Mouse (Mus musculus) neural tube, embryonic 15.5 days (tissue): ENCODE measurements around the gene Trarg1. TPM values are rescaled to one million over a fixed set of nuclear protein-coding genes. Genes with fewer than 3 reads are reported as not detected.
A peak's percentile ranks its signal among the peaks of the same experiment; 100 is the strongest.

Experiments used
- ATAC-seq: fragments of 200-750 bp; cut with Nextera tagmentation; 2 replicates; pipeline ENCODE4 v1.8.0; 2017; ENCODE audit warnings: mild to moderate bottlenecking, moderate TSS enrichment, moderate library complexity; ENCODE audit not compliant: low FRiP score
- H3K27ac ChIP-seq: fragments of 300-500 bp; sonication (generic); replicated peaks from 2 replicates; pipeline ENCODE4 v1.5.1; 2015; ENCODE audit warnings: mild to moderate bottlenecking, inconsistent platforms
- H3K27me3 ChIP-seq: fragments of 300-500 bp; sonication (generic); replicated peaks from 2 replicates; pipeline ENCODE4 v1.6.1; 2015; ENCODE audit warnings: inconsistent platforms
- H3K36me3 ChIP-seq: fragments of 300-500 bp; sonication (generic); 2 replicates; pipeline ENCODE4 v1.6.1; 2015; ENCODE audit warnings: inconsistent platforms
- H3K4me1 ChIP-seq: fragments of 300-500 bp; sonication (generic); 2 replicates; pipeline ENCODE4 v1.6.1; 2015; ENCODE audit warnings: inconsistent platforms
- H3K4me2 ChIP-seq: fragments of 300-500 bp; sonication (generic); 2 replicates; pipeline ENCODE4 v1.6.1; 2015; ENCODE audit warnings: inconsistent platforms, mild to moderate bottlenecking, moderate library complexity
- H3K4me3 ChIP-seq: fragments of 300-500 bp; sonication (generic); replicated peaks from 2 replicates; pipeline ENCODE4 v1.5.1; 2015; ENCODE audit warnings: mild to moderate bottlenecking, inconsistent platforms
- H3K9ac ChIP-seq: fragments of 300-500 bp; sonication (generic); replicated peaks from 2 replicates; pipeline ENCODE4 v1.6.1; 2015; ENCODE audit warnings: mild to moderate bottlenecking, inconsistent platforms
- H3K9me3 ChIP-seq: fragments of 300-500 bp; sonication (generic); replicated peaks from 2 replicates; pipeline ENCODE4 v1.6.1; 2016; ENCODE audit warnings: inconsistent platforms
- WGBS: fragments of 180-500 bp; shearing (Covaris S2); methylation state at CpG from one replicate; pipeline ENCODE4 v1.1.7; 2015; ENCODE audit warnings: mixed read lengths; 5-methylcytosine and 5-hydroxymethylcytosine counted together
- polyA plus RNA-seq: library from polyadenylated mRNA; unstranded; fragments of >200 nt; fragmentation: Nextera tagmentation; extraction: Ambion mirVana; gene quantifications from 2 replicates; pipeline ENCODE4 v1.2.1, GENCODE M21; 2015

The Trarg1 gene
- polyA plus RNA-seq, 1 experiment from 2014 or later = 7.7 TPM

DNA sequence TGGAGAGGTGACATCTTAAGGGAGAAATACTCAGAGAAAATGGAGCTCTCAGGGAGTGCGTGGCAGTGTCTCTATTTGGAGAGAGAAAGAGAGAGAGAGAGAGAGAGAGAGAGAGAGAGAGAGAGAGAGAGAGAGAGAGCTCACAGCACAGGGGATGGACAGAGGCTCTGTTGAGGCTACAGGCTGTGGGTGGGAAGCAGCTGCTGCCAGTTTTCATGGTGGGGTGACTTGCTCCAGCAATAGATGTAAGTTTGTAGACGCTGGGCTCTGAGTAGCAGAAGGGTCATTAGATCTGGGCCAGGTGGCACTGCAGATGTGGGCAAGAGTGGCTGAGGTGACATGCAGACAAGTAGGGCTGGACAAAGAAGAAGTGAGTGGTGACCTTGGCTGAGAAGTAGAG lies 6.0 kb downstream of the Trarg1 start:
- H3K4me3 ChIP-seq = no peak overlapping the region
- H3K27me3 ChIP-seq = no peaks in the 10 kb centered on the region
- H3K9me3 ChIP-seq = no peaks in the 10 kb centered on the region
- no peak for ATAC-seq
- H3K9ac ChIP-seq = no peak overlapping the region
- no peak overlapping the region for H3K27ac ChIP-seq
- H3K4me2 ChIP-seq = no peak overlapping the region
- H3K36me3 ChIP-seq = no peaks in the 10 kb centered on the region
- 61% methylated on average over 2 of the region's 2 CpGs for WGBS
- H3K4me1 ChIP-seq = no peaks in the 10 kb centered on the region

DNA sequence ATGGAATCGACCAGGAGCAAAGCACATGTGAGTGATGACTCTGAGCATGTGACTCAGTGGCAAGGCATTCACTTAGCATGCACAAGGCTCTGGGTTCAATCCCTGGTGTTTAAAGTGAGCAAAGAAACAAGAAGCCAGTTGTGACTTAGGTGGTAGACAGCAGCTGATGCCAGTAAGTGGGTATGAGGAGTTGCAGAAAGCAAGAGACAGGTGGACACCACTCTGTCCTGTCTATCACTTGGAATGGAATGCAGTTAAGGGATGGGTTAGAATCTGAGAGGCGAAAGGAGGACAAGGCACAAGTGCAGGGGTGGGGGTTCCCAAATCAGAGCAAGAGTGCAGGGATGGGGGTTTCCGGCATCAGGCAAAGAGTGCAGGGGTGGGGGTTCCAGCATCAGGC lies 12.5 kb downstream of the Trarg1 start:
- no peak overlapping the region for H3K4me3 ChIP-seq

DNA sequence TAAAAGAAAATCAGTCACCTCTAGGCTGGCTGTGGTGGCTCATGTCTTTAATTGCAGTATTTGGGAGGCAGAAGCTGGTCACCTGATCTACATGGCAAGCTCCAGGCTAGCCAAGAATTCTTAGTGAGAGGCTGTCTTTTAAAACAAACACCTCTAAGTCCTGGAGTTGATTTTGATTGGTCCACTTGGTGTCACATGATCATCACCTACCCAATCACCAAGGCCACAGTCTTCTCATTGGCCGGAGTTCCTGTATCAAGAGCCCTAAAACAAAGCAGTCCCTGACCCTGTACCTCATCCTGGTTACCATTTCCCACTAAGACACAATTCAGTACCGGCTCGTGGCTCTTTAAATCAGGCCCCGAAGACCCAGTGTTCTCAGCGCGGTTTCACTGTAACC lies 16.2 kb downstream of the Trarg1 start:
- H3K27me3 ChIP-seq = no peaks in the 10 kb centered on the region
- H3K4me2 ChIP-seq = no peak overlapping the region
- H3K4me1 ChIP-seq = no peaks in the 10 kb centered on the region
- no peak for ATAC-seq
- H3K27ac ChIP-seq = no peak overlapping the region
- no peak overlapping the region for H3K4me3 ChIP-seq
- H3K36me3 ChIP-seq = no peaks in the 10 kb centered on the region
- H3K9me3 ChIP-seq = no peaks in the 10 kb centered on the region
- WGBS = 70% methylated on average over 6 of the region's 6 CpGs
- H3K9ac ChIP-seq = no peak overlapping the region

More for the DNA sequence above, 12.5 kb downstream of the Trarg1 start:
- H3K27ac ChIP-seq = no peak overlapping the region
- WGBS = 77% methylated on average over 3 of the region's 3 CpGs
- no peak overlapping the region for H3K9ac ChIP-seq
- no peak for ATAC-seq
- no peak overlapping the region for H3K4me2 ChIP-seq
- H3K9me3 ChIP-seq = no peaks in the 10 kb centered on the region
- no peaks in the 10 kb centered on the region for H3K36me3 ChIP-seq
- H3K27me3 ChIP-seq = no peaks in the 10 kb centered on the region
- H3K4me1 ChIP-seq = no peaks in the 10 kb centered on the region

DNA sequence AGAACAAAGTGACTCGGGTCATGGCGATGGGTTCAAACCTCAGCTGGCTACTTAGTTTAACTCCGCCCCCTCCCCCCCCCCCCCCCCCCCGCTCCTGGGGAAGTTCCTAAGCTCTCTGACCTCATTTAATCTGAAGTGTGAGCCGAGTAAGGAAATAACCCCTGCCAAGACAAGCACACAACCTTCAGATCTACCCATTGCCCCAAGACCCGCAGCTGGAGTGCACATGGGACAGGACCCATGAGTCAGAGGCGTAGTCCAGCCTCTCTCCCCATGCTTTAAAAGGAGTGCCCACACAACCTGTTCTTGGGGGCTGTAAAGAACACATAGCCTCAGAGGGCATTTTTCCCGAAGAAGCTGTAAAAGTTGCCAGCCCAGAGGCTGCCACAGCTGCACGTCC lies 20.0 kb downstream of the Trarg1 start:
- 63% methylated on average over 7 of the region's 9 CpGs for WGBS
- no peaks in the 10 kb centered on the region for H3K36me3 ChIP-seq

DNA sequence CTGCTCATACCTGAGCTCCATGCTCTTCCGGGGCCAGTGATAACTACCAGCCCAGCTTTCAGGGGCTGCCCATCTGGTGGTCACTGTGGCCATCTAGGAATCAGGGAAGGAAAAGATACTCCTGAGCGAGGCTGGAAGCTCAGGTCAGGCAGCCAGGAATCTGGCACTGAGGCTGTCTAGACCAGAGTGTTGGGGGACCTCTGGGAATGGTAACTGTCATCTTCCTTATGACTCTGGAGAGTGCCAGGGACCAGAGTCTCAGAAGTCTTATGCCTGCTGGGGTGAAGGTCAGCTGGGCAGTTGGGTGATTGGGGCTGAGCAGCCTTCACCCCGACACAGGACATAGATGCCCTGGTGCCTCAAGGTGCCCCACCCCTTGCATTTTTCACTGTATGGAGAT lies 28.0 kb downstream of the Trarg1 start:
- 91% methylated on average over 3 of the region's 3 CpGs for WGBS
- Histone ChIP-seq H3K4me2 (no peak overlapping the region), H3K9ac (no peak overlapping the region), H3K4me1 (no peaks in the 10 kb centered on the region), H3K9me3 (no peaks in the 10 kb centered on the region), H3K4me3 (no peak overlapping the region), H3K27me3 (no peaks in the 10 kb centered on the region), H3K36me3 (no peaks in the 10 kb centered on the region), H3K27ac (no peak overlapping the region)
- ATAC-seq = no peak

More for the DNA sequence above, 20.0 kb downstream of the Trarg1 start:
- no peak for ATAC-seq
- Histone ChIP-seq H3K4me1 (no peaks in the 10 kb centered on the region), H3K4me3 (no peak overlapping the region), H3K27me3 (no peaks in the 10 kb centered on the region), H3K9me3 (no peaks in the 10 kb centered on the region), H3K27ac (no peak overlapping the region), H3K9ac (no peak overlapping the region), H3K4me2 (peak overlapping the region; percentile 40; the same call in 1 of the 2 replicates)

DNA sequence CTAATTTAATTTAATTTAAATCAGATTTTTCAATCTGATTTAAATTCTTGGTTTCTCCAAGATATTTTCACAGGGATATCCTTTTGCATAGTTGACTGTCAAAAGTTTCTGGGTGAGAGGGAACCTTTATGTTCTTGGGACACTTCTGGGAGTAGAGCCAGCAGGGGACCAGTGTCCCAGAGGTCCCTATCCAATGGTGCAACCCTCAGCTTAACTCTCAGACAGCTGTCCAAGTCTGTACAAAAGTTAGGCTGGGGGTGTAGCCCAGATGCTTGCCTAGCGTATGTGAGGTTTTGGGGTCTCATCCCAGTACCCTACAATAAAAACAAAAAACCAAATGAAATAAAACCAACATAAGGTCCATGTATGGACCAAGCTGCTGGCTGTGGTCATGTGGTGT lies 28.5 kb downstream of the Trarg1 start:
- no peaks in the 10 kb centered on the region for H3K9me3 ChIP-seq
- H3K27ac ChIP-seq = no peak overlapping the region
- no peak overlapping the region for H3K4me3 ChIP-seq
- 97% methylated on average over 1 of the region's 1 CpGs for WGBS
- H3K4me2 ChIP-seq = no peak overlapping the region
- H3K27me3 ChIP-seq = no peaks in the 10 kb centered on the region
- H3K36me3 ChIP-seq = no peaks in the 10 kb centered on the region
- H3K4me1 ChIP-seq = no peaks in the 10 kb centered on the region
- no peak overlapping the region for H3K9ac ChIP-seq
- ATAC-seq = no peak

DNA sequence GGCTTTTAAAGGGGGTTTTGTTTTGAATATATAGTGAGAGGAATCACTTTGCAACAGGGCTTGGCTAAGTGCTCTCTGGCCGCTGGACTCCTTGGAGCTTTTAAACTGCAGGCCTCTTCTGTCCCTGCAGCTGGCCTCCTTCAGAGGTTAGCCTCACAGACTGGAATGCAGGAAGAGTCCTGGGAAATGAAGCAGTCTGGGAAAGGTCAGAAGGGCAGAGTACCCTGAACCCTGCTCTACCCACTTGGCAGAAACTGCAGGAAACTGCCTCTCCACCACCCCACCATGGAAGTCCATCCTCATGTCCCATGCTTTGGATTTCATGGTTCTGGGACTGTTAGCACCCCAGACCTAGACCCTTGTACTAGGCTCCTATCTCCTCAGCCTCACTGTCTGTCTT lies 29.3 kb downstream of the Trarg1 start:
- no peak overlapping the region for H3K4me3 ChIP-seq
- H3K9ac ChIP-seq = no peak overlapping the region
- no peaks in the 10 kb centered on the region for H3K9me3 ChIP-seq
- no peak overlapping the region for H3K27ac ChIP-seq
- no peaks in the 10 kb centered on the region for H3K36me3 ChIP-seq
- ATAC-seq = no peak
- WGBS = 56% methylated on average over 1 of the region's 1 CpGs
- no peaks in the 10 kb centered on the region for H3K27me3 ChIP-seq
- H3K4me2 ChIP-seq = no peak overlapping the region
- no peaks in the 10 kb centered on the region for H3K4me1 ChIP-seq

DNA sequence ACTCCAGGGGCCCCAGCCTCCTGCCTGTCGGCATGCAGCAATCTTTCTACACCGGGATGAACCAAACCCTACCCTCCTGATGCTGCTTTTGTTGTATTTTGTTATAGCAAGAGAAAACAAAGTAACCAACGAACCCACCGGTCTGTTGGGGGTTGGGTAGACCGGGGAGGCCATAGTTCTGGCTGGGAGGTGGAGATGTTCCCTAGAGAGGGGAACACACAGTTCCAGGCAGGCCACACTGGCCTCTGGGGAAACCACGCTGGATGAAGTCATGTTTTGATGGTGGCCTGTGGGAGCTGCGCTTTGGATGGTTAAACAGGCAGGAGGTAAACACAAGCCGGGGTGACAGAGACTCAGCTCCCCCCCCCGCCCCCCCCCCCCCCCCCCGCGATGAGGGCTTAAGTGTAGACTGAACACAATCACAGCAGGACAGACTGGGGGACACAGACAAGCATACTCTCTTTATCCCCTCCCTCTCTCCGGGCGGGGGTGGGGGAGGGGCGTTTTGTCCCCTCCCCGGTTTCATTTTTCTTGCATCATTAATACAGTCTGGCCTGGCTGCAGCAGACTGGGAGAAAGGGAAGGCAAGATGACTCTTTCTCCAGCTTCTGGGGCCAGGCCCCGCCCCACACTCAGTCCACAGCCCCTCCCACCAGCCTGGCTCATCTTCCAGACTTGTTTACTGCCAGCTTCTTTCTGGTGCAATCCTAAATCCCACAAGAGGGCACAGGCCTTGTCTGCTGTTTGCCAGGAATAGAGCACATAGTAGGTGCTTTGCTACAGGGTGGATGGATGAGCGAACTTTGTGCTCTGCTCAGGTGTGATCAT lies 30.2 kb downstream of the Trarg1 start:
- ATAC-seq = no peak
- H3K4me3 ChIP-seq = no peak overlapping the region
- no peak overlapping the region for H3K9ac ChIP-seq
- no peak overlapping the region for H3K4me2 ChIP-seq
- no peaks in the 10 kb centered on the region for H3K4me1 ChIP-seq
- no peaks in the 10 kb centered on the region for H3K9me3 ChIP-seq
- no peaks in the 10 kb centered on the region for H3K27me3 ChIP-seq
- WGBS = 38% methylated on average over 11 of the region's 17 CpGs
- H3K36me3 ChIP-seq = no peaks in the 10 kb centered on the region
- no peak overlapping the region for H3K27ac ChIP-seq

DNA sequence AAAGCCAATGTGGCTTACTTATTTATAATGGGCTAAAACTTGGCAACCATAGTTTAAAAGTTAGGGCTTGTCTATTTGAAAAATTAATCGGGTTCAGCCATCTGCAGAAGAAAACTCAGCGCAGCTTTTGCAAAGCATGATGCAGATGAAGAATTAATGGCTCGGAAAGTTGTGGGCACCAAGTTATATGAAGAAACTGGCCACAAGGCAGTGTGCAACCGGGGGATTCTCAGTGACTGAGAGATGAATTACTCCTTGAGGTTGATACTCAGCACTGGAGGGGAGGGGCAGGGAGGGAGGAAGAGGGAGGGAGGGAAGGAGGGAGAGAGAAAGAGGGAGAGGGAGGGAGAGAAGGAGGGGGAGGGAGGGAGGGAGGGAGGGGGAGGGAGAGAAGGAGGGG lies 37.4 kb downstream of the Trarg1 start:
- no peak overlapping the region for H3K4me2 ChIP-seq
- no peaks in the 10 kb centered on the region for H3K9me3 ChIP-seq
- H3K4me3 ChIP-seq = no peak overlapping the region
- H3K36me3 ChIP-seq = no peaks in the 10 kb centered on the region
- H3K4me1 ChIP-seq = no peaks in the 10 kb centered on the region
- no peak for ATAC-seq
- no peak overlapping the region for H3K27ac ChIP-seq
- WGBS = 69% methylated on average over 4 of the region's 4 CpGs
- H3K27me3 ChIP-seq = no peaks in the 10 kb centered on the region
- no peak overlapping the region for H3K9ac ChIP-seq

DNA sequence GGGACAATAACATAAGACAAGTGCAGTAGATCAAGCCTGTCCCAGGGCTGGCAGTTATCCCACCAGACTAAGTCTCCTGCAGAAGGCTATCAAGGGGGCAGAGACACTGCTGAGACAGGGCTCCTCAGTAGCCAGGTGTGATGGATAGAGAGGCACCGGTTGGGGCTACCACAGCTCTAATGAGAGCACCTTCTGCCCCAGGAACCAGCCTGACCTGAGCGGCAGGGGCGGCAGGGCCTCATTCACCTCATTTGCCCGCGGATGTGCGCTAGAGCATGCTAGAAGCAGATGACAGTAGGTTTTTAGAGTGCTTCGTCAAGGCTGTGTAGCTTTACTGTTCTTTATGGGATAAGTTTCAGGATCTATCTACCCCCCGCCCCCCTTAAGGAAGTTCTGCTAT lies 44.3 kb downstream of the Trarg1 start:
- H3K27me3 ChIP-seq = no peaks in the 10 kb centered on the region
- no peaks in the 10 kb centered on the region for H3K9me3 ChIP-seq
- peaks cover 13% of the 10 kb centered on the region for H3K36me3 ChIP-seq
- no peak overlapping the region for H3K27ac ChIP-seq
- no peak overlapping the region for H3K4me2 ChIP-seq
- ATAC-seq = no peak
- no peak overlapping the region for H3K9ac ChIP-seq
- no peaks in the 10 kb centered on the region for H3K4me1 ChIP-seq
- 81% methylated on average over 8 of the region's 8 CpGs for WGBS
- no peak overlapping the region for H3K4me3 ChIP-seq

DNA sequence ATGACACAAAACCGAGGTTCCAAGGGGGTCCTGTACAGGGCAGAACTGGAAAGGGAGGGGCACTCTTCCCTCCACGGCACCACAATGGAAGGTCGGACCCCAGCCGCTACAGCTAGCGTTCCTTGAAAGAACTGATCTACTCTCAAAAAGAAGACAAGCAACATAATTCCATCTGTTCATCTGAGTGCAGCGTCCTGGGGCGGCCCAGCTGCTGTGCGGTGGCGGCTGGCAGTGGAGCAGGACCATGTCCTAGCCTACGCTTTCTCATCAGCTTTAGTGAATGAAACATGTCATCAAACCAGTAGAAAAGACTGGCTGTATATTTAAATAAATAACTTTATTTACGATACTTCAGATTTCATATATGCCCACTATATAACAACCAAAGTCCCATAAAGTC lies 48.5 kb downstream of the Trarg1 start:
- 77% methylated on average over 11 of the region's 11 CpGs for WGBS
- no peak overlapping the region for H3K9ac ChIP-seq
- no peaks in the 10 kb centered on the region for H3K27me3 ChIP-seq
- no peak overlapping the region for H3K27ac ChIP-seq
- H3K9me3 ChIP-seq = no peaks in the 10 kb centered on the region
- ATAC-seq = no peak
- H3K4me2 ChIP-seq = no peak overlapping the region
- H3K4me1 ChIP-seq = no peaks in the 10 kb centered on the region
- H3K36me3 ChIP-seq = peaks cover 40% of the 10 kb centered on the region
- H3K4me3 ChIP-seq = no peak overlapping the region

DNA sequence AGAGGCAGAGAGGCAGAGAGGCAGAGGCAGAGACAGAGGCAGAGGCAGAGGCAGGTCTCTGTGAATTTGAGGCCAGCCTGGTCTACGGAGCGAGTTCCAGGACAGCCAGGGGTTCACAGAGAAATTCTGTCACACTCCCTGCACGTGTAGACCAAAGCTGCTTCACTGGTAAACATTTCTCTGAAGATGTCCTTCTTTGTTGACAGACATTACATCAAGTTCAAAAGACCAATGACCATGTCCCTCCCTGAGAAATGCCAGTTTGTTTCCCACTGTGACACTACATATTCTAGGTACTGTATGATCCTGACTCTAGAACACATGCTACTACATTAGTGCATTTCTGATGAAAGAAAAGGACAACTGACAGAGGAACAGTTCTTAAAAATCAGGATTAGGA lies 51.0 kb downstream of the Trarg1 start:
- WGBS = 88% methylated on average over 3 of the region's 3 CpGs

More for the DNA sequence above, 51.0 kb downstream of the Trarg1 start:
- no peak for ATAC-seq
- Histone ChIP-seq H3K27ac (no peak overlapping the region), H3K4me3 (no peak overlapping the region), H3K9me3 (no peaks in the 10 kb centered on the region), H3K9ac (no peak overlapping the region), H3K36me3 (peaks cover 59% of the 10 kb centered on the region), H3K4me1 (no peaks in the 10 kb centered on the region), H3K4me2 (no peak overlapping the region), H3K27me3 (no peaks in the 10 kb centered on the region)
